Mouse (Mus musculus): ENCODE data around the gene Mmp11. TPM values are rescaled to one million over a fixed set of nuclear protein-coding genes. Genes with fewer than 3 reads are reported as not detected.

Gene Mmp11
- polyA plus RNA-seq (2016; fragmentation: Nextera tagmentation; extraction: Ambion mirVana): 45.4 and 51.2 TPM in 2 replicates

DNA sequence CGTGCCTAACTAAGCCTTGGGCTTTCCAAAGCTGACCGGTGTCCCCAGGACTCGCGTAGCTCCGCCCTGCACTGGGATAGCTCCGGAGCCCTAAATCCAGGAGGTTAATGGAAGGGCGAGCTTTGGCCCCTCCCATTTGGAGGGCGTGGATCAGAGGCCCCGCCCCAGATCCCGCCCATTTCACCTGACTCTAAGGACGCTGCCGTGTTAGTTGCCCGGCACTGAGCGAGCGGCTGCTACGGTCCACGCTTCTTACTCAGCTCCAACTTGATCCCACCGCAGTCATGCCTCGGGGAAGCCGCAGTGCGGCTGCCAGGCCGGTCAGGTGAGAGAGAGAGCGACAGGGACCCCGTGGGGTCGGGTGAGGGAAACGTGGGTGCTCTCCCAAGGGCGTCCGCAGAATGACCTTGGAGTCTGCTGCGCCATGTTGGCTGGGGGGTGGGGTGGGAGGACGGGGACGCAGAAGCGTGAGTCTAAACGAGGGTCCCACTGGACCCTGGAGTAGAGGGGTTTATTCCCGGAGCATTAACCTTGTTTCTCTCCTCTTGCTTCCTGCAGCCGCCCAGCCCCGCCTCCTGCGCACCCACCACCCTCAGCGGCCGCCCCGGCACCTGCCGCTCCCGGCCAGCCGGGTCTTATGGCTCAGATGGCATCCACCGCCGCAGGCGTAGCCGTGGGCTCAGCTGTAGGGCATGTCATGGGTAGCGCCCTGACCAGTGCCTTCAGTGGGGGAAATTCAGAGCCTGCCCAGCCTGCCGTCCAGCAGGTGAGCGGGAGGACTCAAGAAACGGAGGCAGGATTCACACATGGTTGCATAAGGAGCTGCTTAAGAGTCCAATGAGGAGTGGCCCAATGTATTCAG, at the start of gene Mmp11:
Mmp11 (minus strand) TSS at position 817 of the 862 bp plus-strand sequence.
- Histone ChIP-seq H3K27me3 (replicated peaks) (peaks cover 32% of the 10 kb centered on the region), H3K4me2 (replicated peaks) (peak within 1 kb of the TSS; percentile 86), H3K4me1 (peaks cover 45% of the 10 kb centered on the region)

DNA sequence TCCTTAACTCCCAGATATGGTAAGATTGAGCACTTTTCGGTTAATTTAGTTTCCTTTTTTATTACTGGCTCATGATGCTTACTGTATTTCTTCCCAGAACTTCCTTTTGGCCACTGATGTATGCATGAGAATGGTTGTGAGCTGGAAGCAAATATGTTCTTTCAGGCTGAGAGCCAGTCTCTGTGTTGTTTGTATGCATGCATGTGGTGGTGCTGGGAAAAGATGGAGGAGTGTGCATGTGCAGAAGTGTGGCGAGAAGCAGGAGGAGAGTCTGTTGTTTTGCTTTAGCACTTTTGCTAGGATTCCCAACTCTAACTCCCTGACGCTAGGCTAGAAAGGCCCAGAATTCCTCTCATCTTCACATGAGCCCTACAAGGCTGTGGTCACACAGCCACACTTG, 43.1 kb upstream of the Mmp11 start:
- Histone ChIP-seq H3K36me3 (no peaks in the 10 kb centered on the region), H3K4me2 (replicated peaks) (no peak overlapping the region), H3K4me3 (no peak overlapping the region), H3K27ac (no peak overlapping the region), H3K27me3 (replicated peaks) (no peaks in the 10 kb centered on the region), H3K9me3 (no peaks in the 10 kb centered on the region), H3K4me1 (peaks cover 7% of the 10 kb centered on the region; the same call in 1 of the 2 replicates), H3K9ac (no peak overlapping the region)
- no peak for ATAC-seq (ENCODE audit: low FRiP score, low read depth)
- WGBS: 88% methylated on average over 3 of the region's 3 CpGs

More for the DNA sequence above, at the start of gene Mmp11:
- peak; percentile 42 for ATAC-seq (ENCODE audit: low FRiP score, low read depth)
- no peaks in the 10 kb centered on the region for H3K9me3 ChIP-seq
- no peak within 1 kb of the TSS for H3K27ac ChIP-seq
- H3K4me3 ChIP-seq: peak within 1 kb of the TSS; percentile 49
- under 1% methylated on average over 51 of the region's 51 CpGs for WGBS
- H3K9ac ChIP-seq: peak within 1 kb of the TSS; percentile 53
- no peaks in the 10 kb centered on the region for H3K36me3 ChIP-seq

DNA sequence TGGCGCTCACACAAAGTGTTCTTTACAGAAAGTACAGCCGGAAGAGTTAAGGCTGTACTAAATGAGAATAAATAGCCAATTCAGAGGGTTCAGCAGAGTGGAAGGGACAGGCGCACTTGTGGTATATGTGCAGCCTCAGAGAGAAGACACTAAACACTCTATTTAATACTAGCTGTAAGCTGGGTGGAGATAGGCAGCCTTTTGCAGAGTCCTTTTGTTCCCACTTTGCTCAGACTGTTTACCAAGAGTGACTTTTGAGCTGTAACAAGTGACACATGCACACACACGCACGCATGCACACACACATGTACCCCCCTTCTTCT, 42.5 kb upstream of the Mmp11 start:
- no peak for ATAC-seq (ENCODE audit: low FRiP score, low read depth)
- WGBS: 61% methylated on average over 5 of the region's 5 CpGs
- peaks cover 7% of the 10 kb centered on the region; the same call in 1 of the 2 replicates for H3K4me1 ChIP-seq
- H3K4me2 ChIP-seq (replicated peaks): no peak overlapping the region
- H3K36me3 ChIP-seq: no peaks in the 10 kb centered on the region
- H3K9me3 ChIP-seq: no peaks in the 10 kb centered on the region
- no peaks in the 10 kb centered on the region for H3K27me3 ChIP-seq (replicated peaks)
- H3K27ac ChIP-seq: no peak overlapping the region
- H3K9ac ChIP-seq: no peak overlapping the region
- H3K4me3 ChIP-seq: no peak overlapping the region

DNA sequence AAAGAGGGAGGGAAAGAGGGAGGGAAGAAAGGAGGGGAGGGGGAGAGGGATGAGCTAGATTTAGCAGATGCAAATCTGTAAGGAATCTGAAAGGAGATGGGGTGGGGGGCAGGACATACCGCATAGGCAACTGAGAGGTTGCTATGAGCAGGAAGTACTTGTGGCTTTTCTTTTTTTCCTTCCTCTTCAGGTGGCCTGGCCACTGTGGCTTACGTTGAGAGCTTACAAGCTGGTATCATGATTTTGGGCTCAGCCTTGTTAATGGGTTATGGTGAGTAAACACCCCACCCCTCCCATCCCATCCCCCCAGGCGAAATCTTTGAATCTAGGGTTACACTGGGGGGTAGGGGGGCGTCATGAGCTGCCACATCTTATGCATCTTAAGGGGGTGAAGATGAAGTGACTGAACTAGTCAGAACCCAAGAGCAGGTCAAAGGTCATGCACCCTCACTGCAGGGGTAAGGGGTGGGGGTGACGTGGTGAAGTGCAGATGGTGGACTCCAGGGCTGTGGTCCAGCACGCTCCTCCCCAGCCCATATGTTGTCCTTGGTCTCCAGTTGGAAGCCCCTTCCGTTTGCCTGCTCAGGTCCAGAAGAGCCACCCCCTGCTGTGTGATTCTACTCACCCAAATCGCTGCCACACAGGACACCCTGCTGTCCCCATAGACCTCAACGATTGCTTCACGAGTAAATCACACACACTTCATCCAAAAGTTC, 42.0 kb upstream of the Mmp11 start:
- no peak overlapping the region for H3K4me2 ChIP-seq (replicated peaks)
- 43% methylated on average over 10 of the region's 10 CpGs for WGBS
- no peaks in the 10 kb centered on the region for H3K9me3 ChIP-seq
- no peaks in the 10 kb centered on the region for H3K36me3 ChIP-seq
- H3K27me3 ChIP-seq (replicated peaks): no peaks in the 10 kb centered on the region
- H3K4me3 ChIP-seq: no peak overlapping the region
- ATAC-seq (ENCODE audit: low FRiP score, low read depth): 0 out of 2 replicates have a peak, but pooled peaks have one; percentile 9
- H3K9ac ChIP-seq: no peak overlapping the region
- no peak overlapping the region for H3K27ac ChIP-seq
- H3K4me1 ChIP-seq: peaks cover 7% of the 10 kb centered on the region; the same call in 1 of the 2 replicates

DNA sequence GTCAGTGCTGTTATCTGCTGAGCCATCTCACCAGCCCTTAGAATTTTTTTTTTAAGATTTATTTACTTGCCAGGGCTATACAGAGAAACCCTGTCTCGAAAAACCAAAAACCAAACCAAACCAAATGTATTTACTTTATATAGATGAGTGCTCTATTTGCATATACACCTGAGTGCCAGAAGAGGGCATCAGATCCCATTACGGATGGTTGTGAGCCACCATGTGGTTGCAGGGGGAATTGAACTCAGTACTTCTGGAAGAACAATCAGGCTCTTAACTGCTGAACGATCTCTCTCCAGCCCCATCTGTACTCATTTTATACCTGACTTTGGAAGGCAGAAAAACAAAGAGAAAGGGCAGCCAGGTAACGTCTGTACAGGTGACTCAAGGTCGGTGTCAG, 38.9 kb upstream of the Mmp11 start:
- Histone ChIP-seq H3K4me3 (no peak overlapping the region), H3K4me1 (peaks cover 7% of the 10 kb centered on the region; the same call in 1 of the 2 replicates), H3K27ac (no peak overlapping the region), H3K4me2 (replicated peaks) (no peak overlapping the region), H3K36me3 (no peaks in the 10 kb centered on the region), H3K9ac (no peak overlapping the region), H3K9me3 (no peaks in the 10 kb centered on the region), H3K27me3 (replicated peaks) (no peaks in the 10 kb centered on the region)
- no peak for ATAC-seq (ENCODE audit: low FRiP score, low read depth)
- WGBS: 82% methylated on average over 5 of the region's 5 CpGs

DNA sequence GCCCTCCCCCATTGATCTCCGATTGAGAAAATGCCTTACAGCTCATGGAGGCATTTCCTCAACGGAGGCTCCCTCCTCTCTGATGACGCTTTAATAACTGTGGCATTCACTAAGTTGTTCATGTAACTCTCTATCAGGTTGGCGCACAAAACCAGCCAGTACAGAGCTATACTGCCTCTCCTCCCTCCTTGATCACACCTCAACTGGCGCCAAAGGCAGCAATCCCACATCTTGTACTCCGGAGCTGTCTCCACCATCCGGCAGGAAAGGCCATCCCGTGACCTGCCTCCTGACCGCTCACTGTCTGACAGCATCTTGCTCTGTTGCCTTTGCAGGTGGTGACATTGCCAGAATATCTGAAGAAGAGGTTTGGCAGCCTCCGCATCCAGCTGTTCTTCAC, 37.5 kb upstream of the Mmp11 start:
- Histone ChIP-seq H3K9me3 (no peaks in the 10 kb centered on the region), H3K27ac (no peak overlapping the region), H3K4me2 (replicated peaks) (no peak overlapping the region), H3K27me3 (replicated peaks) (no peaks in the 10 kb centered on the region), H3K4me1 (peaks cover 7% of the 10 kb centered on the region; the same call in 1 of the 2 replicates), H3K4me3 (no peak overlapping the region), H3K9ac (no peak overlapping the region), H3K36me3 (no peaks in the 10 kb centered on the region)
- no peak for ATAC-seq (ENCODE audit: low FRiP score, low read depth)
- 93% methylated on average over 10 of the region's 10 CpGs for WGBS

DNA sequence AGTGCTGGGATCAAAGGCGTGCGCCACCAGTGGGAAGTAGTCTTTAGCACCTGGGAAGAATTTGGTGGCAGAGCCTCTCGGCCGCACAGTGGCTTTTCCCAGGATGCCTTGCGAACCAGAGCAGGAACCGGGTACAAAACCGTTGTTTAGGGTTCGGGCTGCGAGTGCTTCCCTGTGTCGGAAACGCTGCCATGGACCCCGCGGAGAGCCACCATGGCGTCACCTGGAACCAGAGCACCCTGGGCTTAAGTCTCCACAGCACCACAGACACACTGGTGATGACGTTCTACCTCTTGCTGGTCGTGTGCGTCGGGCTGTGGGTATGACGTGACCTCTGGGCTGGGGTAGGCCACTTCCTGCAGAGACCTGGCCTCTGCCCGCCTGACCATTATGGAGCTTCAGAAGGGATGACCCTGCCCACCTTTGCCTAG, 18.1 kb upstream of the Mmp11 start, which contains the start of gene Gm5134:
Gm5134 (plus strand) TSS at position 134 of the 431 bp plus-strand sequence.
- no peak within 1 kb of the TSS for H3K4me3 ChIP-seq

DNA sequence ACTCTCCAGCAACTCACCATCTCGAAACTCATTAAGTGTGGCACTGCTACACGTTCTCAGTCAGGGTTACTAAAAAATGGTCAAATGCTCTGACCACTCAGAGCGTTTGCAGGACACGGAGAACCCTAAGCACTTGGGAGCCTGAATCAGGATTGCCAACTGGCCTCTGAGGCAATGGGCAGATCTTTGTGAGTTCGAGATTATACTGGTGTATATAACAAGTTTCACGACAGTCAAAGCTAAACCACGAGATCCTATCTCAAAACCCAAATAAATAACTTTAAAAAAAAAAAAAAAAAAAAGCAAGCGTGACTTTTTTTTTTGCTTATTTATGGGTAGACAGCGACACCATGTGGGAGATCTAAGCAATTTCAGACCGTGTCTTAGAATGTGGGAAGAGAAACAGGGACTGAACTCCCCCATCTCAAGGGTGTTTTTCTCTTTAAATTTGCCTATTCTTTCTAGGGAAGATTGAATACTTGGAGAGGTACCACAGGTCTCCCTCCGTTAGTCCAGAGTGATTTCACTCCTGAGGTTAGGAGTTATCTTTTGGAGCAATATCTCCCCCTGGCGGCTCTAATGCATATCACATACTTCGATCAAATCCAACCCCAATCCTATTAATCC, 15.2 kb upstream of the Mmp11 start:
- ATAC-seq (ENCODE audit: low FRiP score, low read depth): peak; percentile 9; the same call in 1 of the 2 replicates
- peak overlapping the region; percentile 39 for H3K4me3 ChIP-seq
- 0 out of 2 replicates have a peak overlapping the region, but pooled peaks have one; percentile 42 for H3K9ac ChIP-seq
- H3K27me3 ChIP-seq (replicated peaks): peaks cover 8% of the 10 kb centered on the region; the same call in 1 of the 2 replicates
- no peaks in the 10 kb centered on the region for H3K9me3 ChIP-seq
- no peaks in the 10 kb centered on the region for H3K36me3 ChIP-seq
- no peak overlapping the region for H3K27ac ChIP-seq
- peaks cover 13% of the 10 kb centered on the region for H3K4me1 ChIP-seq
- peak overlapping the region; percentile 78 for H3K4me2 ChIP-seq (replicated peaks)
- WGBS: 5% methylated on average over 13 of the region's 13 CpGs

More for the DNA sequence above, 18.1 kb upstream of the Mmp11 start, which contains the start of gene Gm5134:
- WGBS: 35% methylated on average over 20 of the region's 20 CpGs
- no peaks in the 10 kb centered on the region for H3K9me3 ChIP-seq
- no peaks in the 10 kb centered on the region for H3K36me3 ChIP-seq
- no peak within 1 kb of the TSS for H3K27ac ChIP-seq
- H3K4me1 ChIP-seq: peaks cover 13% of the 10 kb centered on the region
- peak within 1 kb of the TSS; percentile 45 for H3K4me2 ChIP-seq (replicated peaks)
- 0 out of 2 replicates have a peak within 1 kb of the TSS, but pooled peaks have one; percentile 27 for H3K9ac ChIP-seq
- H3K27me3 ChIP-seq (replicated peaks): peaks cover 8% of the 10 kb centered on the region; the same call in 1 of the 2 replicates
- no peak for ATAC-seq (ENCODE audit: low FRiP score, low read depth)

DNA sequence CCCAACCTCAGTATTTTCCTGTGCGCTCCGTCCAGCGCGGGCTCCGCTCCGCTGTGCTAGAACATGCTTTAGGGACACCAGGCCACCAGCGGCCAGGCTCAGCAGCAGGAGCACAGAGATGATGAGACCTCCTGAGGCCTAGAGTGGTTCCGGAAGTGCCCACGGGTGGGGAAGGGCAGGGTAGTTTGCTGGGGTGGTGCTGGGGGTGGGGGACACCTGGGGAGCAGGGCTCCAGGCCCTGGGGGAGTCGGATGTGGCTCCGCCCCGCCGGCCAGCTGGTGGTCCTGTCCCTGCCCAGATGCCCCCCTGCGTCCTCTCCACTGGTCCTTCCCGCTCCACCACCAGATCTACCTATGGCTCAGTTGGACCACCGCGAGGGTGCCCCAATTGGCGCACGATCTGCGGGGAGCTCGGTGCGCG, 14.5 kb upstream of the Mmp11 start:
- peaks cover 8% of the 10 kb centered on the region; the same call in 1 of the 2 replicates for H3K27me3 ChIP-seq (replicated peaks)
- H3K27ac ChIP-seq: no peak overlapping the region
- peak overlapping the region; percentile 78 for H3K4me2 ChIP-seq (replicated peaks)
- no peaks in the 10 kb centered on the region for H3K36me3 ChIP-seq
- WGBS: 3% methylated on average over 23 of the region's 23 CpGs
- peak overlapping the region; percentile 39 for H3K4me3 ChIP-seq
- peak overlapping the region; percentile 42; the same call in 1 of the 2 replicates for H3K9ac ChIP-seq
- H3K9me3 ChIP-seq: no peaks in the 10 kb centered on the region
- peak; percentile 73 for ATAC-seq (ENCODE audit: low FRiP score, low read depth)
- peaks cover 13% of the 10 kb centered on the region for H3K4me1 ChIP-seq

DNA sequence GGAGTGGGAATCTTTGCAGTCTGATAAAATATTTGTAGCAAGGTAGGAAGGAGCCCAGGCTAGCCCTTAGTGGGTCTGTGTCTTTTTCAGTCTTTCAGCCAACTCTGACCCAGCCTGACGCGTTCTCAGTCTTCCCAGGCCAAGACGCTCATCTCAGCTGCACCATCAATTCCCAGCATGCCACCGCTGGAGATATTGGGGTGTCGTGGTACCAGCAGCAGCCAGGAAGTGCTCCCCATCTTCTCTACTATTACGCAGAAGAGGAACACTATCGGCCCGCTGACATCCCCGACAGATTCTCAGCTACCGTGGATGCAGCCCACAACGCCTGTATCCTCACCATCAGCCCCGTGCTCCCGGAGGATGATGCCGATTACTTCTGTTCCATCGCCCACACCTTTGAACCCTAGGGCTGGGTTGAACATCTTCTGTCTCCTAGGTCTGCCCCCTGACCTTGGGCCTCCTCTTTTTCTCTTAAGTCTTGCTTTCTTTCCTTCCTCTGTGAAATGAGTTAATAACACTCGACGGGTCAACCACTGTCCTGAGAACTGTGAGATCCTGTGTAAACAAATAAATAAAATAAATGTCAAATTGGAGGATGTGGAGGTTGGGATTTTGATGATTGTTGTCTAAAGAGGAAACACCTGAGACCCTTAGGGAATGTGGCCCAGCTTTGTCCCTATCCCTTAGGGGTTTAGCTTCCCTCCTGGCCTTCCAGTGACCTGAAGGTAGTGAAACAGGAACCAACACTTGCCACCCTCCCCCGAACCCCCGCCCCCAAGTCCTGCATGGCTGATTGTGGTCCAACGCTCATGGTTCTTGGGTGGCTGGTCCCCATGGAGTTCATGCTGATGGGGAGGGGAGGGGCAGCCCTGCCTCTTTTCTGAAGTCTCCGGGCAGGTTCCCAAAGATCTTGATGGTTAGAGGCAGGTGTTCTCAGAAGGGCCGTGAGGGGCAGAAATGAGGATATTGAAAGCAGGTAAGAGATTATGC, 13.1 kb upstream of the Mmp11 start:
- H3K9me3 ChIP-seq: no peaks in the 10 kb centered on the region
- H3K9ac ChIP-seq: no peak overlapping the region
- H3K27ac ChIP-seq: no peak overlapping the region
- peaks cover 8% of the 10 kb centered on the region; the same call in 1 of the 2 replicates for H3K27me3 ChIP-seq (replicated peaks)
- H3K36me3 ChIP-seq: no peaks in the 10 kb centered on the region
- no peak overlapping the region for H3K4me2 ChIP-seq (replicated peaks)
- no peak overlapping the region for H3K4me3 ChIP-seq
- no peak for ATAC-seq (ENCODE audit: low FRiP score, low read depth)
- peaks cover 10% of the 10 kb centered on the region for H3K4me1 ChIP-seq
- 81% methylated on average over 22 of the region's 22 CpGs for WGBS

DNA sequence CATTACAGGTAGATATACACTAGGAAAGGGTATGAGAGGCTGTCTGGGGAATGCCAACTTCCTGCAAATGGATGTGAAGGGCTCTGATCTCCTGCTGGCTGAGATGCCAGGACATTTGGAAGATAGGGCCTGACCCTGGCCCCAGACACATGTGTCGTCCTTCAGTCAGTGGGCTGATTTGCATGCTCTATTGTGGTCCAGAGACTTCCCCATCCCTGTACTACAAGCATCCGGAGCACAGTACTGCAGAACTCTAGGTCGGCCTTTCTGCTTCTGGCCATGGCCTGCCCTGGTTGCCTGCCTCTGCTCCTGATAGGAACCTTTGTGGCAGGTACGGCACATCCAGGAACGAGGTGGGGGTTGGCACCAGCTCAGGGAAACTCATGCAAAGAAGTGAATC, 11.8 kb upstream of the Mmp11 start:
- H3K27me3 ChIP-seq (replicated peaks): 0 out of 2 replicates have a peak, but pooled peaks cover 8% of the 10 kb centered on the region
- 77% methylated on average over 5 of the region's 5 CpGs for whole genome bisulfite sequencing
- no peak for ATAC-seq (ENCODE audit: low FRiP score, low read depth)
- H3K36me3 ChIP-seq: no peaks in the 10 kb centered on the region
- H3K27ac ChIP-seq: no peak overlapping the region
- no peak overlapping the region for H3K4me2 ChIP-seq (replicated peaks)
- no peak overlapping the region for H3K4me3 ChIP-seq
- H3K4me1 ChIP-seq: peaks cover 13% of the 10 kb centered on the region
- no peak overlapping the region for H3K9ac ChIP-seq
- H3K9me3 ChIP-seq: no peaks in the 10 kb centered on the region

Data from neural tube, embryonic 12.5 days (tissue).